Comparison of ENCODE assay signal across 15 mouse cellular contexts in genomic region chr12:100067477-100067876, GRCm38 (mm10). TPM values are rescaled to one million over a fixed set of nuclear protein-coding genes. Genes with fewer than 3 reads are reported as not detected.
DNase-seq lines count a peak whose midpoint lies in the region; ATAC-seq lines count a peak whose summit lies in the region.
"Had no signal": no experiment of that assay in that cellular context is flagged by ENCODE, and none has a peak within 500 bp of the region (broad histone marks: within the 10 kb centered on the region; RNA-seq: fewer than 3 reads in every experiment).

No protein-coding gene starts in this region.

- peaks cover 36% of the 10 kb centered on the region; the same call in 1 of the 2 replicates for H3K79me2 ChIP-seq in macrophage (ENCODE audit: inconsistent target)

- peak overlapping the region; percentile 84 for H3K27ac ChIP-seq in macrophage
- H3K27ac ChIP-seq in embryonic facial prominence, embryonic 10.5 days (replicated peaks), result no peak overlapping the region
- no peak overlapping the region for H3K27ac ChIP-seq in midbrain, embryonic 16.5 days (ENCODE audit: low read length)
- H3K27ac ChIP-seq: embryonic facial prominence, embryonic 15.5 days; liver, embryonic 15.5 days had no signal

- ATAC-seq in midbrain, embryonic 16.5 days, result no peak
- ATAC-seq: forebrain, postnatal 0 days had no signal

- H3K4me1 ChIP-seq in embryonic facial prominence, embryonic 10.5 days, result no peaks in the 10 kb centered on the region
- H3K4me1 ChIP-seq in midbrain, embryonic 16.5 days (ENCODE audit: control insufficient read depth, insufficient read depth, low read length), result no peaks in the 10 kb centered on the region
- H3K4me1 ChIP-seq: embryonic facial prominence, embryonic 15.5 days; liver, embryonic 15.5 days had no signal

- H3K9ac ChIP-seq in midbrain, embryonic 16.5 days (ENCODE audit: low read depth, low read length), result no peak overlapping the region
- H3K9ac ChIP-seq: embryonic facial prominence, embryonic 15.5 days; forebrain, postnatal 0 days; liver, embryonic 15.5 days had no signal

- no peaks in the 10 kb centered on the region for H3K9me3 ChIP-seq in embryonic facial prominence, embryonic 10.5 days
- H3K9me3 ChIP-seq in midbrain, embryonic 16.5 days (replicated peaks; ENCODE audit: control insufficient read depth, low read length, poor library complexity, severe bottlenecking), result no peaks in the 10 kb centered on the region
- H3K9me3 ChIP-seq: embryonic facial prominence, embryonic 15.5 days; liver, embryonic 15.5 days had no signal

- no peaks in the 10 kb centered on the region for H3K27me3 ChIP-seq in embryonic facial prominence, embryonic 10.5 days (replicated peaks; ENCODE audit: low read depth, poor library complexity, severe bottlenecking)
- H3K27me3 ChIP-seq in midbrain, embryonic 16.5 days (ENCODE audit: control insufficient read depth, insufficient read depth, low read depth, low read length), result no peaks in the 10 kb centered on the region
- H3K27me3 ChIP-seq: embryonic facial prominence, embryonic 15.5 days; liver, embryonic 15.5 days had no signal

- peak overlapping the region; percentile 12 for H3K4me3 ChIP-seq in macrophage (ENCODE audit: inconsistent target)
- H3K4me3 ChIP-seq in embryonic facial prominence, embryonic 10.5 days, result no peak overlapping the region
- no peak overlapping the region for H3K4me3 ChIP-seq in midbrain, embryonic 16.5 days (ENCODE audit: low read depth, low read length)
- H3K4me3 ChIP-seq: embryonic facial prominence, embryonic 15.5 days; liver, embryonic 15.5 days had no signal

- DNase-seq in left cerebral cortex, postnatal 25 days (ENCODE audit: low spot score in 2 of 2), result peak; percentile 19 to 21
- no peak for DNase-seq in left cerebral cortex, postnatal 10 days (ENCODE audit: extremely low spot score in 1 of 2, low spot score in 2 of 2)
- peak; percentile 39 for DNase-seq in gastrocnemius, postnatal 14 days
- peak; percentile 37 for DNase-seq in thymus, postnatal 25 days
- DNase-seq in embryonic facial prominence, embryonic 10.5 days (ENCODE audit: low spot score), result no peak
- no peak for DNase-seq in urinary bladder, postnatal 4 days (ENCODE audit: low spot score in 2 of 2)
- DNase-seq: cerebellum, adult 9-11 months; forebrain, postnatal 0 days; kidney, postnatal 4 days; retina, postnatal 1 day had no signal

- WGBS in macrophage (ENCODE audit: missing documents), result 0% methylated on average over 5 of the region's 5 CpGs
- WGBS in embryonic facial prominence, embryonic 10.5 days, result 88% methylated on average over 5 of the region's 5 CpGs
- 93% methylated on average over 5 of the region's 5 CpGs for WGBS in midbrain, embryonic 16.5 days

- H3K4me2 ChIP-seq in midbrain, embryonic 16.5 days (ENCODE audit: low read length), result no peak overlapping the region
- H3K4me2 ChIP-seq: embryonic facial prominence, embryonic 15.5 days; liver, embryonic 15.5 days; midbrain, embryonic 11.5 days had no signal

- intact Hi-C loops in left cerebral cortex, postnatal 25 days (cut with DNase I), result no loop called here
- intact Hi-C loops in left cerebral cortex, postnatal 10 days (cut with DNase I), result no loop called here
- intact Hi-C loops in gastrocnemius, postnatal 14 days (cut with DNase I; ENCODE audit: low total_unique reads), result no loop called here

- peaks cover 9% of the 10 kb centered on the region; the same call in 1 of the 2 replicates for H3K36me3 ChIP-seq in macrophage (ENCODE audit: inconsistent target)
- H3K36me3 ChIP-seq in embryonic facial prominence, embryonic 10.5 days (replicated peaks), result no peaks in the 10 kb centered on the region
- H3K36me3 ChIP-seq in midbrain, embryonic 16.5 days (ENCODE audit: control insufficient read depth, insufficient read depth, low read length), result no peaks in the 10 kb centered on the region
- H3K36me3 ChIP-seq: embryonic facial prominence, embryonic 15.5 days; liver, embryonic 15.5 days had no signal

RNA-seq across cellular contexts. Expression of gene Psmc1, which starts 42.5 kb away (rescaled TPM):
- total RNA-seq in left cerebral cortex, postnatal 25 days (2021), result 100 to 1,000 TPM; 191 to 202 TPM
- 100 to 1,000 TPM; 192 to 193 TPM for total RNA-seq in left cerebral cortex, postnatal 10 days (2021)
- 100 to 1,000 TPM; 177 to 181 TPM for total RNA-seq in gastrocnemius, postnatal 14 days (2021)
- 100 to 1,000 TPM in 4 of 26 experiments, 10 to 100 TPM in 22; 27.7 to 109 (median 77.3) TPM for total RNA-seq in macrophage (2018; cell fraction: chromatin; rRNA removed)
- total RNA-seq in macrophage (2018; cell fraction: cytosol; rRNA removed), result 100 to 1,000 TPM; 101 to 187 (median 138) TPM
- total RNA-seq in macrophage (2018; cell fraction: nucleus; rRNA removed), result 100 to 1,000 TPM in 4 of 26 experiments, 10 to 100 TPM in 22; 42.1 to 128 (median 84.0) TPM
- 132 to 355 TPM (median 176 TPM) in 3 replicates for polyA plus RNA-seq in macrophage (2018)
- 392 and 405 TPM in 2 replicates for polyA plus RNA-seq in embryonic facial prominence, embryonic 10.5 days (2016; fragmentation: Nextera tagmentation; extraction: Ambion mirVana)
- polyA plus RNA-seq in midbrain, embryonic 16.5 days (2015; fragmentation: Nextera tagmentation; extraction: Ambion mirVana), result 270 and 286 TPM in 2 replicates

Comparison
In these comparisons a context has a peak if more than half of its experiments do, and no peak if none do; other contexts are left out.
1. DNase-seq: peak in left cerebral cortex, postnatal 25 days (2 of 2), gastrocnemius, postnatal 14 days (single experiment) and thymus, postnatal 25 days (single experiment); none in left cerebral cortex, postnatal 10 days (0 of 2), embryonic facial prominence, embryonic 10.5 days (single experiment) and urinary bladder, postnatal 4 days (0 of 2).